Mouse (Mus musculus): Measurements from ENCODE around the gene Timm8a2.

GRCm38 (mm10) chr14:122079921-122080320, 45.4 kb downstream of the Timm8a2 start:
- TF ChIP-seq CTCF (IDR thresholded peaks at IDR 0.05 in 2 of 3, conservative IDR thresholded peaks at IDR 0.05 in 1 of 3; ENCODE audit: control insufficient read depth in 1 of 3, insufficient read depth in 1 of 3, low read depth in 2 of 3, low read length in 3 of 3, poor library complexity in 1 of 3, severe bottlenecking in 1 of 3) (no peak), TAL1 (IDR thresholded peaks at IDR 0.05; ENCODE audit: low read length) (no peak), ZKSCAN1 (IDR thresholded peaks at IDR 0.05; ENCODE audit: low read depth, low read length) (no peak), SMC3 (IDR thresholded peaks at IDR 0.05; ENCODE audit: low read depth, low read length) (no peak), POLR2A (IDR thresholded peaks at IDR 0.05; ENCODE audit: control insufficient read depth in 1 of 2, insufficient read depth in 1 of 2, low read depth in 1 of 2, low read length in 2 of 2, poor library complexity in 1 of 2) (no peak), MAX (IDR thresholded peaks at IDR 0.05; ENCODE audit: low read length) (no peak)

Data from MEL (cell line).